Comparison of ENCODE assay signal across 10 mouse cellular contexts in the genomic region with DNA sequence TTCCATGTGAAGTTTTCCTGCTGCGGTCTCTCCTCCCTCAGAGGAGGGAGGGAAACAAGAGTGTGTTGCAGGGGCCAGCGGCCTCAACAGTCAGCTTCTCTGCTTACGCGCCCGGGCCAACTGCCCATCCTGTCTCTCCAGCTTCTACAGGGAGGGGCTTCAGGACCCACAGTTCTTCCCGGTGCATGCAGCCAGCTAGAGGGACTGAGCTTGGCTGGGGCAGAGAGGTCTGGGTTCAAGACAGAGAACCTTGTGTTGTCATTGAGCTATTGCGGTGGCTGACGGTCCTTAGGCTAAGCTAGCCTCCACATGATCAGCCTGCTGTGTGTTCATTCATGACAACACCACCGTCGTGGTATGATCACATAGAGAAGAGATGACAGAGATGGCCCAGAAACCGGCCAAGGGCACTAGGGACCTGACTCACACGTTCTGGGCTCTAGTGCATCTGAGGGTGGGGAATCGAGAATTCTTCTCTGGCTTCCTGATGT. TPM values are rescaled to one million over a fixed set of nuclear protein-coding genes. Genes with fewer than 3 reads are reported as not detected.
DNase-seq lines count a peak whose midpoint lies in the region; ATAC-seq and TF ChIP-seq lines count a peak whose summit lies in the region.
"Had no signal": no experiment of that assay in that cellular context is flagged by ENCODE, and none has a peak within 500 bp of the region (broad histone marks: within the 10 kb centered on the region; RNA-seq: fewer than 3 reads in every experiment).

No protein-coding gene starts in this region.

- no peaks in the 10 kb centered on the region for H3K27me3 ChIP-seq in hindbrain, embryonic 12.5 days
- H3K27me3 ChIP-seq in hindbrain, embryonic 11.5 days (ENCODE audit: control insufficient read depth, insufficient read depth, low read length) = no peaks in the 10 kb centered on the region
- no peaks in the 10 kb centered on the region for H3K27me3 ChIP-seq in heart, embryonic 14.5 days (ENCODE audit: control insufficient read depth, insufficient read depth, low read length)
- no peaks in the 10 kb centered on the region for H3K27me3 ChIP-seq in lung, postnatal 0 days (replicated peaks; ENCODE audit: insufficient read depth, low read length)
- no peaks in the 10 kb centered on the region for H3K27me3 ChIP-seq in forebrain, embryonic 16.5 days (replicated peaks; ENCODE audit: control insufficient read depth, insufficient read depth, low read length)

- H3K36me3 ChIP-seq in hindbrain, embryonic 12.5 days = peaks cover 42% of the 10 kb centered on the region
- no peaks in the 10 kb centered on the region for H3K36me3 ChIP-seq in hindbrain, embryonic 11.5 days (ENCODE audit: control insufficient read depth, insufficient read depth, low read length)
- H3K36me3 ChIP-seq in heart, embryonic 14.5 days (ENCODE audit: control insufficient read depth, insufficient read depth, low read length) = peaks cover 67% of the 10 kb centered on the region
- H3K36me3 ChIP-seq in lung, postnatal 0 days (ENCODE audit: insufficient read depth, low read length) = no peaks in the 10 kb centered on the region
- H3K36me3 ChIP-seq in forebrain, embryonic 16.5 days (ENCODE audit: control insufficient read depth, insufficient read depth) = no peaks in the 10 kb centered on the region; the same call in 1 of the 2 replicates

- peaks cover 56% of the 10 kb centered on the region for H3K4me1 ChIP-seq in hindbrain, embryonic 12.5 days
- H3K4me1 ChIP-seq in hindbrain, embryonic 11.5 days (replicated peaks; ENCODE audit: control insufficient read depth, insufficient read depth, low read length) = 0 out of 2 replicates have a peak, but pooled peaks cover 2% of the 10 kb centered on the region
- peaks cover 54 to 70% of the 10 kb centered on the region in 2 experiments for H3K4me1 ChIP-seq in heart, embryonic 14.5 days (ENCODE audit: control insufficient read depth in 2 of 2, insufficient read depth in 2 of 2, low read length in 2 of 2)
- H3K4me1 ChIP-seq in lung, postnatal 0 days (ENCODE audit: insufficient read depth, low read depth, low read length) = peaks cover 34% of the 10 kb centered on the region
- H3K4me1 ChIP-seq in forebrain, embryonic 16.5 days (replicated peaks; ENCODE audit: control insufficient read depth, insufficient read depth, low read length) = peaks cover 20% of the 10 kb centered on the region

- H3K9ac ChIP-seq in hindbrain, embryonic 12.5 days = peak overlapping the region; percentile 20; the same call in 1 of the 2 replicates
- H3K9ac ChIP-seq in hindbrain, embryonic 11.5 days (ENCODE audit: low read depth, low read length) = no peak overlapping the region
- H3K9ac ChIP-seq in heart, embryonic 14.5 days (ENCODE audit: low read length) = peak overlapping the region; percentile 52
- H3K9ac ChIP-seq in lung, postnatal 0 days (replicated peaks; ENCODE audit: low read depth) = no peak overlapping the region
- H3K9ac ChIP-seq in forebrain, embryonic 16.5 days (replicated peaks; ENCODE audit: low read depth, low read length) = no peak overlapping the region
- H3K9ac ChIP-seq: liver, embryonic 14.5 days had no signal

- H3K4me2 ChIP-seq in hindbrain, embryonic 12.5 days (replicated peaks) = no peak overlapping the region
- H3K4me2 ChIP-seq in hindbrain, embryonic 11.5 days (replicated peaks; ENCODE audit: low read depth, low read length) = no peak overlapping the region
- 0 out of 2 replicates have a peak overlapping the region, but pooled peaks have one; percentile 23 for H3K4me2 ChIP-seq in heart, embryonic 14.5 days (ENCODE audit: low read length)
- no peak overlapping the region for H3K4me2 ChIP-seq in lung, postnatal 0 days (replicated peaks; ENCODE audit: low read depth, low read length)
- no peak overlapping the region for H3K4me2 ChIP-seq in forebrain, embryonic 16.5 days (ENCODE audit: low read length)

- no peak for TF ChIP-seq EP300 in lung, postnatal 0 days (IDR thresholded peaks at IDR 0.05)

- no peak for TF ChIP-seq CTCF in brain, embryonic 14.5 days (IDR thresholded peaks at IDR 0.05; ENCODE audit: borderline replicate concordance, extremely low read depth, insufficient read depth, insufficient read length)
- TF ChIP-seq CTCF in lung, postnatal 0 days (IDR thresholded peaks at IDR 0.05) = no peak

- no peak overlapping the region for H3K4me3 ChIP-seq in hindbrain, embryonic 12.5 days
- no peak overlapping the region for H3K4me3 ChIP-seq in hindbrain, embryonic 11.5 days (ENCODE audit: low read depth, low read length)
- no peak overlapping the region; a peak in 1 of 4 replicates for H3K4me3 ChIP-seq in heart, embryonic 14.5 days (ENCODE audit: control insufficient read depth in 1 of 2, insufficient read depth in 1 of 2, low read depth in 1 of 2, low read length in 2 of 2)
- H3K4me3 ChIP-seq in lung, postnatal 0 days (ENCODE audit: low read depth, low read length) = no peak overlapping the region
- no peak overlapping the region for H3K4me3 ChIP-seq in forebrain, embryonic 16.5 days (replicated peaks; ENCODE audit: low read length)

- H3K27ac ChIP-seq in hindbrain, embryonic 12.5 days = peak overlapping the region; percentile 24; the same call in 1 of the 2 replicates
- no peak overlapping the region for H3K27ac ChIP-seq in hindbrain, embryonic 11.5 days (ENCODE audit: low read depth, low read length)
- peak overlapping the region; percentile 55 to 72 for H3K27ac ChIP-seq in heart, embryonic 14.5 days (replicated peaks in 1 of 2; ENCODE audit: control insufficient read depth in 1 of 2, insufficient read depth in 1 of 2, low read depth in 2 of 2, low read length in 2 of 2)
- H3K27ac ChIP-seq in lung, postnatal 0 days (ENCODE audit: low read length) = peak overlapping the region; percentile 11; the same call in 1 of the 2 replicates
- no peak overlapping the region for H3K27ac ChIP-seq in forebrain, embryonic 16.5 days (ENCODE audit: low read length)
- H3K27ac ChIP-seq: liver, embryonic 14.5 days had no signal

- no peak for ATAC-seq in hindbrain, embryonic 12.5 days (ENCODE audit: low FRiP score)
- ATAC-seq in hindbrain, embryonic 11.5 days (ENCODE audit: low FRiP score) = no peak
- ATAC-seq in heart, embryonic 14.5 days (ENCODE audit: insufficient number of reproducible peaks, insufficient read depth, low FRiP score, low read depth) = 0 out of 2 replicates have a peak, but pooled peaks have one; percentile 26
- peak; percentile 16; the same call in 1 of the 2 replicates for ATAC-seq in lung, postnatal 0 days
- ATAC-seq in forebrain, embryonic 16.5 days = no peak

- no peak for TF ChIP-seq POLR2A in brain, embryonic 14.5 days (IDR thresholded peaks at IDR 0.05; ENCODE audit: borderline replicate concordance, extremely low read depth, insufficient read depth, insufficient read length, poor library complexity, severe bottlenecking)

- no peaks in the 10 kb centered on the region for H3K9me3 ChIP-seq in hindbrain, embryonic 12.5 days (replicated peaks)
- no peaks in the 10 kb centered on the region for H3K9me3 ChIP-seq in hindbrain, embryonic 11.5 days (ENCODE audit: control insufficient read depth, low read length)
- no peaks in the 10 kb centered on the region for H3K9me3 ChIP-seq in heart, embryonic 14.5 days (ENCODE audit: control insufficient read depth, low read length)
- H3K9me3 ChIP-seq in lung, postnatal 0 days (ENCODE audit: low read length) = no peaks in the 10 kb centered on the region
- H3K9me3 ChIP-seq in forebrain, embryonic 16.5 days (ENCODE audit: control insufficient read depth, low read length) = no peaks in the 10 kb centered on the region

- DNase-seq in hindbrain, embryonic 11.5 days (ENCODE audit: low spot score) = no peak
- DNase-seq in brain, embryonic 14.5 days (ENCODE audit: low read depth) = peak; percentile 36
- peak; percentile 68 for DNase-seq in lung, postnatal 0 days (ENCODE audit: low spot score)
- DNase-seq in left cerebral cortex, adult 11 months (ENCODE audit: low spot score) = no peak
- no peak for DNase-seq in urinary bladder, adult 2 months (ENCODE audit: low spot score)
- DNase-seq: right cerebral cortex, adult 18-20 months had no signal

- WGBS in hindbrain, embryonic 12.5 days = 71% methylated on average over 13 of the region's 13 CpGs
- WGBS in hindbrain, embryonic 11.5 days = 78% methylated on average over 13 of the region's 13 CpGs
- WGBS in heart, embryonic 14.5 days = 42% methylated on average over 13 of the region's 13 CpGs
- 45% methylated on average over 13 of the region's 13 CpGs for WGBS in lung, postnatal 0 days
- WGBS in forebrain, embryonic 16.5 days = 79% methylated on average over 13 of the region's 13 CpGs

RNA-seq across cellular contexts. Expression of a gene that starts 7.9 kb away (rescaled TPM):
- 56.2 and 56.9 TPM in 2 replicates for polyA plus RNA-seq in hindbrain, embryonic 12.5 days (2016; fragmentation: Nextera tagmentation; extraction: Ambion mirVana)
- 49.1 and 54.0 TPM in 2 replicates for polyA plus RNA-seq in hindbrain, embryonic 11.5 days (2014; fragmentation: Nextera tagmentation; extraction: Ambion mirVana)
- polyA plus RNA-seq in brain, embryonic 14.5 days (2012; rRNA removed) = 23.5 and 28.7 TPM in 2 replicates
- polyA plus RNA-seq in heart, embryonic 14.5 days (2014; fragmentation: Nextera tagmentation; extraction: Ambion mirVana) = 68.9 and 70.3 TPM in 2 replicates
- 37.8 and 38.9 TPM in 2 replicates for polyA plus RNA-seq in lung, postnatal 0 days (2015; fragmentation: Nextera tagmentation; extraction: Ambion mirVana)
- 60.3 and 61.9 TPM in 2 replicates for polyA plus RNA-seq in forebrain, embryonic 16.5 days (2015; fragmentation: Nextera tagmentation; extraction: Ambion mirVana)
- 36.6 and 37.9 TPM in 2 replicates for polyA plus RNA-seq in urinary bladder, adult 2 months (2012; rRNA removed)

RNA-seq across cellular contexts. Expression of a gene that starts 8.0 kb away (rescaled TPM):
- polyA plus RNA-seq in hindbrain, embryonic 12.5 days (2016; fragmentation: Nextera tagmentation; extraction: Ambion mirVana) = 16.3 and 18.0 TPM in 2 replicates
- 7.9 and 9.4 TPM in 2 replicates for polyA plus RNA-seq in hindbrain, embryonic 11.5 days (2014; fragmentation: Nextera tagmentation; extraction: Ambion mirVana)
- 6.9 and 9.9 TPM in 2 replicates for polyA plus RNA-seq in brain, embryonic 14.5 days (2012; rRNA removed)
- polyA plus RNA-seq in heart, embryonic 14.5 days (2014; fragmentation: Nextera tagmentation; extraction: Ambion mirVana) = 11.9 and 12.8 TPM in 2 replicates
- 17.4 and 18.0 TPM in 2 replicates for polyA plus RNA-seq in lung, postnatal 0 days (2015; fragmentation: Nextera tagmentation; extraction: Ambion mirVana)
- 3.2 and 4.3 TPM in 2 replicates for polyA plus RNA-seq in forebrain, embryonic 16.5 days (2015; fragmentation: Nextera tagmentation; extraction: Ambion mirVana)
- 26.6 and 28.5 TPM in 2 replicates for polyA plus RNA-seq in urinary bladder, adult 2 months (2012; rRNA removed)

RNA-seq across cellular contexts. Expression of a gene that starts 22.9 kb away (rescaled TPM):
- 112 and 119 TPM in 2 replicates for polyA plus RNA-seq in hindbrain, embryonic 12.5 days (2016; fragmentation: Nextera tagmentation; extraction: Ambion mirVana)
- 113 and 117 TPM in 2 replicates for polyA plus RNA-seq in hindbrain, embryonic 11.5 days (2014; fragmentation: Nextera tagmentation; extraction: Ambion mirVana)
- 121 and 169 TPM in 2 replicates for polyA plus RNA-seq in brain, embryonic 14.5 days (2012; rRNA removed)
- 157 and 165 TPM in 2 replicates for polyA plus RNA-seq in heart, embryonic 14.5 days (2014; fragmentation: Nextera tagmentation; extraction: Ambion mirVana)
- 76.2 and 78.4 TPM in 2 replicates for polyA plus RNA-seq in lung, postnatal 0 days (2015; fragmentation: Nextera tagmentation; extraction: Ambion mirVana)
- 132 and 157 TPM in 2 replicates for polyA plus RNA-seq in forebrain, embryonic 16.5 days (2015; fragmentation: Nextera tagmentation; extraction: Ambion mirVana)
- polyA plus RNA-seq in urinary bladder, adult 2 months (2012; rRNA removed) = 57.5 and 64.8 TPM in 2 replicates

RNA-seq across cellular contexts. Expression of a gene that starts 31.9 kb away (rescaled TPM):
- 22.8 and 24.3 TPM in 2 replicates for polyA plus RNA-seq in hindbrain, embryonic 12.5 days (2016; fragmentation: Nextera tagmentation; extraction: Ambion mirVana)
- polyA plus RNA-seq in hindbrain, embryonic 11.5 days (2014; fragmentation: Nextera tagmentation; extraction: Ambion mirVana) = 14.4 and 15.0 TPM in 2 replicates
- polyA plus RNA-seq in brain, embryonic 14.5 days (2012; rRNA removed) = 64.0 and 68.8 TPM in 2 replicates
- 11.9 TPM in 2 replicates for polyA plus RNA-seq in heart, embryonic 14.5 days (2014; fragmentation: Nextera tagmentation; extraction: Ambion mirVana)
- polyA plus RNA-seq in lung, postnatal 0 days (2015; fragmentation: Nextera tagmentation; extraction: Ambion mirVana) = 8.7 and 9.0 TPM in 2 replicates
- 25.4 and 32.6 TPM in 2 replicates for polyA plus RNA-seq in forebrain, embryonic 16.5 days (2015; fragmentation: Nextera tagmentation; extraction: Ambion mirVana)
- polyA plus RNA-seq in urinary bladder, adult 2 months (2012; rRNA removed) = 32.6 and 33.5 TPM in 2 replicates

RNA-seq across cellular contexts. Expression of a gene that starts 53.2 kb away (rescaled TPM):
- polyA plus RNA-seq in hindbrain, embryonic 12.5 days (2016; fragmentation: Nextera tagmentation; extraction: Ambion mirVana) = 34.0 and 34.3 TPM in 2 replicates
- 26.3 and 27.6 TPM in 2 replicates for polyA plus RNA-seq in hindbrain, embryonic 11.5 days (2014; fragmentation: Nextera tagmentation; extraction: Ambion mirVana)
- 41.8 and 45.4 TPM in 2 replicates for polyA plus RNA-seq in brain, embryonic 14.5 days (2012; rRNA removed)
- polyA plus RNA-seq in heart, embryonic 14.5 days (2014; fragmentation: Nextera tagmentation; extraction: Ambion mirVana) = 17.8 and 21.4 TPM in 2 replicates
- 20.7 and 26.5 TPM in 2 replicates for polyA plus RNA-seq in lung, postnatal 0 days (2015; fragmentation: Nextera tagmentation; extraction: Ambion mirVana)
- polyA plus RNA-seq in forebrain, embryonic 16.5 days (2015; fragmentation: Nextera tagmentation; extraction: Ambion mirVana) = 10.8 and 12.1 TPM in 2 replicates
- 40.3 and 43.3 TPM in 2 replicates for polyA plus RNA-seq in urinary bladder, adult 2 months (2012; rRNA removed)

Comparison
In these comparisons a context has a peak if more than half of its experiments do, and no peak if none do; other contexts are left out.
1. H3K27ac ChIP-seq: peak in hindbrain, embryonic 12.5 days (single experiment), heart, embryonic 14.5 days (2 of 2) and lung, postnatal 0 days (single experiment); none in hindbrain, embryonic 11.5 days (single experiment) and forebrain, embryonic 16.5 days (single experiment).
2. H3K9ac ChIP-seq: peak in hindbrain, embryonic 12.5 days (single experiment) and heart, embryonic 14.5 days (single experiment); none in hindbrain, embryonic 11.5 days (single experiment), lung, postnatal 0 days (single experiment) and forebrain, embryonic 16.5 days (single experiment).
3. ATAC-seq: peak in heart, embryonic 14.5 days (single experiment) and lung, postnatal 0 days (single experiment); none in hindbrain, embryonic 12.5 days (single experiment), hindbrain, embryonic 11.5 days (single experiment) and forebrain, embryonic 16.5 days (single experiment).
4. DNase-seq: peak in brain, embryonic 14.5 days (single experiment) and lung, postnatal 0 days (single experiment); none in hindbrain, embryonic 11.5 days (single experiment), left cerebral cortex, adult 11 months (single experiment) and urinary bladder, adult 2 months (single experiment).